In genomic region chr7:25675405-25675804, GRCm38 (mm10) we compare ENCODE assay signal across 10 mouse cellular contexts. TPM values are rescaled to one million over a fixed set of nuclear protein-coding genes. Genes with fewer than 3 reads are reported as not detected.
DNase-seq lines count a peak whose midpoint lies in the region; ATAC-seq lines count a peak whose summit lies in the region.
"Had no signal": no experiment of that assay in that cellular context is flagged by ENCODE, and none has a peak within 500 bp of the region (broad histone marks: within the 10 kb centered on the region; RNA-seq: fewer than 3 reads in every experiment).

No protein-coding gene starts in this region.

- peaks cover 31% of the 10 kb centered on the region for H3K4me1 ChIP-seq in heart, embryonic 15.5 days (replicated peaks)
- H3K4me1 ChIP-seq in embryonic facial prominence, embryonic 12.5 days: 0 out of 2 replicates have a peak, but pooled peaks cover 5% of the 10 kb centered on the region
- H3K4me1 ChIP-seq in hindbrain, embryonic 12.5 days: peaks cover 13% of the 10 kb centered on the region
- peaks cover 32% of the 10 kb centered on the region for H3K4me1 ChIP-seq in liver, embryonic 15.5 days (replicated peaks)

- H3K4me3 ChIP-seq in heart, embryonic 15.5 days: peak overlapping the region; percentile 42; the same call in 1 of the 2 replicates
- H3K4me3 ChIP-seq in embryonic facial prominence, embryonic 12.5 days: 0 out of 2 replicates have a peak overlapping the region, but pooled peaks have one; percentile 25
- H3K4me3 ChIP-seq in hindbrain, embryonic 12.5 days: no peak overlapping the region
- H3K4me3 ChIP-seq in liver, embryonic 15.5 days (replicated peaks): no peak overlapping the region

- intact Hi-C loops in heart, postnatal 25 days (cut with DNase I): no loop called here

- no peaks in the 10 kb centered on the region for H3K9me3 ChIP-seq in heart, embryonic 15.5 days (replicated peaks)
- H3K9me3 ChIP-seq in embryonic facial prominence, embryonic 12.5 days: no peaks in the 10 kb centered on the region
- no peaks in the 10 kb centered on the region for H3K9me3 ChIP-seq in hindbrain, embryonic 12.5 days (replicated peaks)
- no peaks in the 10 kb centered on the region for H3K9me3 ChIP-seq in liver, embryonic 15.5 days (replicated peaks)

- no peak overlapping the region for H3K27ac ChIP-seq in heart, embryonic 15.5 days
- no peak overlapping the region for H3K27ac ChIP-seq in embryonic facial prominence, embryonic 12.5 days
- H3K27ac ChIP-seq in hindbrain, embryonic 12.5 days: no peak overlapping the region
- H3K27ac ChIP-seq in liver, embryonic 15.5 days (replicated peaks): no peak overlapping the region

- no peak overlapping the region for H3K9ac ChIP-seq in heart, embryonic 15.5 days
- H3K9ac ChIP-seq in embryonic facial prominence, embryonic 12.5 days: no peak overlapping the region
- peak overlapping the region; percentile 50; the same call in 1 of the 2 replicates for H3K9ac ChIP-seq in hindbrain, embryonic 12.5 days
- H3K9ac ChIP-seq in liver, embryonic 15.5 days: no peak overlapping the region

- WGBS in heart, embryonic 15.5 days: 43% methylated on average over 6 of the region's 6 CpGs
- WGBS in embryonic facial prominence, embryonic 12.5 days: 38% methylated on average over 6 of the region's 6 CpGs
- 38% methylated on average over 6 of the region's 6 CpGs for WGBS in hindbrain, embryonic 12.5 days
- 51% methylated on average over 6 of the region's 6 CpGs for WGBS in liver, embryonic 15.5 days (ENCODE audit: insufficient replicate concordance)

- H3K27me3 ChIP-seq in heart, embryonic 15.5 days: peaks cover 28% of the 10 kb centered on the region
- H3K27me3 ChIP-seq in embryonic facial prominence, embryonic 12.5 days: peaks cover 40% of the 10 kb centered on the region
- H3K27me3 ChIP-seq in hindbrain, embryonic 12.5 days: peaks cover 49% of the 10 kb centered on the region
- peaks cover 41% of the 10 kb centered on the region for H3K27me3 ChIP-seq in liver, embryonic 15.5 days

- H3K36me3 ChIP-seq in heart, embryonic 15.5 days: no peaks in the 10 kb centered on the region
- H3K36me3 ChIP-seq in embryonic facial prominence, embryonic 12.5 days: no peaks in the 10 kb centered on the region
- no peaks in the 10 kb centered on the region for H3K36me3 ChIP-seq in hindbrain, embryonic 12.5 days
- no peaks in the 10 kb centered on the region for H3K36me3 ChIP-seq in liver, embryonic 15.5 days (replicated peaks)

- DNase-seq in heart, postnatal 25 days (ENCODE audit: low spot score): no peak
- no peak for DNase-seq in testis, postnatal 14 days (ENCODE audit: low spot score)
- DNase-seq in adrenal gland, adult 2 months: no peak
- no peak for DNase-seq in Muller cell, postnatal 12 days (ENCODE audit: inconsistent ontology term)
- DNase-seq: cerebellum, postnatal 36 days; lung, postnatal 10 days had no signal

- ATAC-seq in heart, embryonic 15.5 days (replicated peaks; ENCODE audit: insufficient number of reproducible peaks, insufficient read depth, low FRiP score, low read depth): no peak
- no peak for ATAC-seq in embryonic facial prominence, embryonic 12.5 days (ENCODE audit: insufficient number of reproducible peaks, insufficient read depth, low FRiP score, low TSS enrichment)
- no peak for ATAC-seq in hindbrain, embryonic 12.5 days (ENCODE audit: low FRiP score)
- no peak for ATAC-seq in liver, embryonic 15.5 days (ENCODE audit: insufficient read depth)

- H3K4me2 ChIP-seq in heart, embryonic 15.5 days: peak overlapping the region; percentile 63; the same call in 1 of the 2 replicates
- no peak overlapping the region for H3K4me2 ChIP-seq in embryonic facial prominence, embryonic 12.5 days (replicated peaks)
- peak overlapping the region; percentile 52 for H3K4me2 ChIP-seq in hindbrain, embryonic 12.5 days (replicated peaks)
- H3K4me2 ChIP-seq in liver, embryonic 15.5 days: peak overlapping the region; percentile 66

RNA-seq across cellular contexts. Expression of gene Tmem91, which starts 0.4 kb away (rescaled TPM):
- polyA plus RNA-seq in heart, embryonic 15.5 days (2015; fragmentation: Nextera tagmentation; extraction: Ambion mirVana): 1.8 and 2.2 TPM in 2 replicates
- not detected for total RNA-seq in heart, postnatal 25 days (2021)
- polyA plus RNA-seq in embryonic facial prominence, embryonic 12.5 days (2016; fragmentation: Nextera tagmentation; extraction: Ambion mirVana): 3.7 and 3.8 TPM in 2 replicates
- polyA plus RNA-seq in hindbrain, embryonic 12.5 days (2016; fragmentation: Nextera tagmentation; extraction: Ambion mirVana): 3.5 and 4.6 TPM in 2 replicates
- polyA plus RNA-seq in liver, embryonic 15.5 days (2015; fragmentation: Nextera tagmentation; extraction: Ambion mirVana): 0.96 and 1.0 TPM in 2 replicates
- under 1 TPM in 1 of 2 experiments, not detected in 1; 0.37 TPM for total RNA-seq in adrenal gland, adult 2 months (2021)
- 0.67 and 1.1 TPM in 2 replicates for polyA plus RNA-seq in adrenal gland, adult 2 months (2012; rRNA removed)

RNA-seq across cellular contexts. Expression of gene B9d2, which starts 5.2 kb away (rescaled TPM):
- 24.5 and 30.9 TPM in 2 replicates for polyA plus RNA-seq in heart, embryonic 15.5 days (2015; fragmentation: Nextera tagmentation; extraction: Ambion mirVana)
- 10 to 100 TPM in 1 of 2 experiments, 1 to 10 TPM in 1; 8.3 to 10.9 TPM for total RNA-seq in heart, postnatal 25 days (2021)
- 27.8 and 28.7 TPM in 2 replicates for polyA plus RNA-seq in embryonic facial prominence, embryonic 12.5 days (2016; fragmentation: Nextera tagmentation; extraction: Ambion mirVana)
- 25.9 and 30.8 TPM in 2 replicates for polyA plus RNA-seq in hindbrain, embryonic 12.5 days (2016; fragmentation: Nextera tagmentation; extraction: Ambion mirVana)
- 19.9 and 23.2 TPM in 2 replicates for polyA plus RNA-seq in liver, embryonic 15.5 days (2015; fragmentation: Nextera tagmentation; extraction: Ambion mirVana)
- total RNA-seq in adrenal gland, adult 2 months (2021): 10 to 100 TPM; 12.2 to 26.4 TPM
- polyA plus RNA-seq in adrenal gland, adult 2 months (2012; rRNA removed): 69.9 and 83.0 TPM in 2 replicates

RNA-seq across cellular contexts. Expression of gene Tgfb1, which starts 11.4 kb away (rescaled TPM):
- polyA plus RNA-seq in heart, embryonic 15.5 days (2015; fragmentation: Nextera tagmentation; extraction: Ambion mirVana): 3.2 and 4.6 TPM in 2 replicates
- 10 to 100 TPM; 23.8 to 24.5 TPM for total RNA-seq in heart, postnatal 25 days (2021)
- polyA plus RNA-seq in embryonic facial prominence, embryonic 12.5 days (2016; fragmentation: Nextera tagmentation; extraction: Ambion mirVana): 2.5 and 3.6 TPM in 2 replicates
- 1.6 and 1.8 TPM in 2 replicates for polyA plus RNA-seq in hindbrain, embryonic 12.5 days (2016; fragmentation: Nextera tagmentation; extraction: Ambion mirVana)
- polyA plus RNA-seq in liver, embryonic 15.5 days (2015; fragmentation: Nextera tagmentation; extraction: Ambion mirVana): 5.0 and 6.0 TPM in 2 replicates
- 10 to 100 TPM; 30.2 to 36.6 TPM for total RNA-seq in adrenal gland, adult 2 months (2021)
- polyA plus RNA-seq in adrenal gland, adult 2 months (2012; rRNA removed): 50.8 and 57.6 TPM in 2 replicates

RNA-seq across cellular contexts. Expression of gene Exosc5, which starts 16.4 kb away (rescaled TPM):
- 30.3 and 45.7 TPM in 2 replicates for polyA plus RNA-seq in heart, embryonic 15.5 days (2015; fragmentation: Nextera tagmentation; extraction: Ambion mirVana)
- 10 to 100 TPM; 16.0 to 16.3 TPM for total RNA-seq in heart, postnatal 25 days (2021)
- polyA plus RNA-seq in embryonic facial prominence, embryonic 12.5 days (2016; fragmentation: Nextera tagmentation; extraction: Ambion mirVana): 75.6 and 80.6 TPM in 2 replicates
- 46.8 and 50.0 TPM in 2 replicates for polyA plus RNA-seq in hindbrain, embryonic 12.5 days (2016; fragmentation: Nextera tagmentation; extraction: Ambion mirVana)
- 46.1 and 50.8 TPM in 2 replicates for polyA plus RNA-seq in liver, embryonic 15.5 days (2015; fragmentation: Nextera tagmentation; extraction: Ambion mirVana)
- 10 to 100 TPM; 42.5 to 44.0 TPM for total RNA-seq in adrenal gland, adult 2 months (2021)
- 121 and 124 TPM in 2 replicates for polyA plus RNA-seq in adrenal gland, adult 2 months (2012; rRNA removed)

RNA-seq across cellular contexts. Expression of gene Bckdha, which starts 16.6 kb away (rescaled TPM):
- 58.5 and 68.9 TPM in 2 replicates for polyA plus RNA-seq in heart, embryonic 15.5 days (2015; fragmentation: Nextera tagmentation; extraction: Ambion mirVana)
- 100 to 1,000 TPM; 184 to 199 TPM for total RNA-seq in heart, postnatal 25 days (2021)
- polyA plus RNA-seq in embryonic facial prominence, embryonic 12.5 days (2016; fragmentation: Nextera tagmentation; extraction: Ambion mirVana): 59.2 and 63.6 TPM in 2 replicates
- polyA plus RNA-seq in hindbrain, embryonic 12.5 days (2016; fragmentation: Nextera tagmentation; extraction: Ambion mirVana): 44.6 and 45.4 TPM in 2 replicates
- 30.2 and 39.3 TPM in 2 replicates for polyA plus RNA-seq in liver, embryonic 15.5 days (2015; fragmentation: Nextera tagmentation; extraction: Ambion mirVana)
- 100 to 1,000 TPM; 207 to 217 TPM for total RNA-seq in adrenal gland, adult 2 months (2021)
- polyA plus RNA-seq in adrenal gland, adult 2 months (2012; rRNA removed): 626 and 697 TPM in 2 replicates

Comparison
In these comparisons a context has a peak if more than half of its experiments do, and no peak if none do; other contexts are left out.
1. H3K4me3 ChIP-seq: peak in heart, embryonic 15.5 days (single experiment) and embryonic facial prominence, embryonic 12.5 days (single experiment); none in hindbrain, embryonic 12.5 days (single experiment) and liver, embryonic 15.5 days (single experiment).